Mouse (Mus musculus): ENCODE results near the gene Bhlhe23. TPM values are rescaled to one million over a fixed set of nuclear protein-coding genes. Genes with fewer than 3 reads are reported as not detected.

Gene Bhlhe23
- total RNA-seq, 1 experiment from 2014 or later: not detected

DNA sequence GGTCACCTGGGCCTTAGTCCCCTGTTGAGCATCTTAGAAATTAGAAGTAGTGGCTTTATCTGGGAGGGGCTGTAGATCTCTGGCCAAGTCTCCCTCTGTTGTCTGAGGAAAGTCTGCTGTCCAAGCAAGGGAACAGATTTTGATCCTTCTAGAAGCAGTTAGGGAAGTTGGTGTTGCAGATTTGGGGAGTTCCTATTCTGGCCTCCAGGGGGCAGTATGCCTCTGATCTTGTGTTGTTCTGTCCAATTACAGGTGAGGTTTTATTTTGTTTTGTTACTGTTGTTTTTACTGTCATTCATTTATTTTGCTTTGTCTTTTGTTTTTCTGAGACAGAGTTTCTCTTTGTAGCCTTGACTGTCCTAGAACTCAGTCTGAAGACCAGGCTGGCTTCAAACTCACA, 10.0 kb upstream of the Bhlhe23 start:
- ATAC-seq (replicated peaks in 1 of 2; ENCODE audit: insufficient read depth in 1 of 2, low FRiP score in 2 of 2, low TSS enrichment in 1 of 2, low read depth in 1 of 2, poor library complexity in 2 of 2, severe bottlenecking in 2 of 2): no peak; a peak in 2 of 4 replicates

DNA sequence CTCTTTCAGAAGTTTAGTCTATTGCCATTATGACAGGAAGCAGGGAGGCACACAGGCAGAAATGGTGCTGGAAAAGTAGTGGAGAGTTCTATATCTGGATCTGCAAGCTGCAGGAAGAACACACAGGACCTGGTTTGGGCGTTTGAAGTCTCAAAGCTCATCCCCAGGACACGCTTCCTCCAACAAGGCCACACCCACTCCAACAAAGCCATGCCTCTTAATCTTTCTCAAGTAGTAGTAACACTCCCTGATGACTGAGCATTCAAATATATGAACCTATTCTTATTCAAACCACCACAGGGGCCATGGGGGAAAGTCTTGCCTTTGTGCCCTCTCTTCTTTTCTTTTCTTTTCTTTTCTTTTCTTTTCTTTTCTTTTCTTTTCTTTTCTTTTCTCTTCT, 3.6 kb upstream of the Bhlhe23 start:
- ATAC-seq (replicated peaks in 1 of 2; ENCODE audit: insufficient read depth in 1 of 2, low FRiP score in 2 of 2, low TSS enrichment in 1 of 2, low read depth in 1 of 2, poor library complexity in 2 of 2, severe bottlenecking in 2 of 2): no peak

- peak; percentile 74 to 76; a peak in 3 of 4 replicates for ATAC-seq (replicated peaks in 1 of 2; ENCODE audit: insufficient read depth in 1 of 2, low FRiP score in 2 of 2, low TSS enrichment in 1 of 2, low read depth in 1 of 2, poor library complexity in 2 of 2, severe bottlenecking in 2 of 2)
Observed at GRCm38 (mm10) chr2:180779226-180780104, 2.8 kb upstream of the Bhlhe23 start.

- ATAC-seq (replicated peaks in 1 of 2; ENCODE audit: insufficient read depth in 1 of 2, low FRiP score in 2 of 2, low TSS enrichment in 1 of 2, low read depth in 1 of 2, poor library complexity in 2 of 2, severe bottlenecking in 2 of 2): no peak
Observed at GRCm38 (mm10) chr2:180775641-180776040, 1.1 kb downstream of the Bhlhe23 start.

- no peak for ATAC-seq (replicated peaks in 1 of 2; ENCODE audit: insufficient read depth in 1 of 2, low FRiP score in 2 of 2, low TSS enrichment in 1 of 2, low read depth in 1 of 2, poor library complexity in 2 of 2, severe bottlenecking in 2 of 2)
Observed at GRCm38 (mm10) chr2:180775223-180775622, 1.5 kb downstream of the Bhlhe23 start.

DNA sequence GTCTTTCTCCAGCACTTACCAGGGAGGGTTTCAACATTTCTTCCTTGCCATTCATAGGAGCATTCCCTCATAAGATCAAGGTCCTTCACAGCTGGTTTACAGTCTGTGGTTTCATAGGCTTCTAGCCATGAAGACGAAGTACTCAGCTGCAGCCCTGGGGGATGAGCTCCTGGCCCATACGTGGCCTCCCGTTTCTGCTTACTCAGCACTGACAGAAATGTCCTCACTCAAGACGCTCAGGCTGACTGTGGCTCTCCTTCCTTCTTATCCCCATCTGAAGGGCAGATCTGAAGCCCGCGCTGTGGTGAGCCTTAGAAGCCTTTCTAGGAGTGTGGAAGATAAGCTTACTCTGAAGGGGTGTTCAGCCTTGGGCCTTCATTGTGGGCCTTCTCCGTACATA, 11.0 kb downstream of the Bhlhe23 start:
- ATAC-seq (replicated peaks in 1 of 2; ENCODE audit: insufficient read depth in 1 of 2, low FRiP score in 2 of 2, low TSS enrichment in 1 of 2, low read depth in 1 of 2, poor library complexity in 2 of 2, severe bottlenecking in 2 of 2): no peak

DNA sequence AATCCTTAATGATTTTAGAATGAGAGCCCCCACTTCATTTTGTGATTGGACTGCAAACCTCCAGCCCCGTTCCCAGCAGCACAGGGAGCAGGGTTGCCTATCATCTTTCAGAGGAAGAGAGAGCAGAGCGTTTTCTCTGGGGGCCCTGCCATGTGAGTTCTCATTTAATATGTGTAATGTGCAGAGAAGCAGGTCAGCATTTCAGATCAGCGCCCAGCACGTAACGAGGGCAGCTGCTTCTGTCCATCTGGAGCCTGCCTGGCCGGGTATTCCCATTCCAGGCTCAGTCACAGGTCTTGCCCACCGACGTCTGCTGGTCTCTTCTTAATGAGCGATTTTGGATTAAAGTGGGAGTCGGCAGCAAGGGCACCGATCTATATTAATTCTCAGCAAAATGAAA, 11.7 kb downstream of the Bhlhe23 start:
- ATAC-seq (replicated peaks in 1 of 2; ENCODE audit: insufficient read depth in 1 of 2, low FRiP score in 2 of 2, low TSS enrichment in 1 of 2, low read depth in 1 of 2, poor library complexity in 2 of 2, severe bottlenecking in 2 of 2): no peak

- ATAC-seq (replicated peaks in 1 of 2; ENCODE audit: insufficient read depth in 1 of 2, low FRiP score in 2 of 2, low TSS enrichment in 1 of 2, low read depth in 1 of 2, poor library complexity in 2 of 2, severe bottlenecking in 2 of 2): no peak
Observed at GRCm38 (mm10) chr2:180758513-180759263, 18.0 kb downstream of the Bhlhe23 start.

DNA sequence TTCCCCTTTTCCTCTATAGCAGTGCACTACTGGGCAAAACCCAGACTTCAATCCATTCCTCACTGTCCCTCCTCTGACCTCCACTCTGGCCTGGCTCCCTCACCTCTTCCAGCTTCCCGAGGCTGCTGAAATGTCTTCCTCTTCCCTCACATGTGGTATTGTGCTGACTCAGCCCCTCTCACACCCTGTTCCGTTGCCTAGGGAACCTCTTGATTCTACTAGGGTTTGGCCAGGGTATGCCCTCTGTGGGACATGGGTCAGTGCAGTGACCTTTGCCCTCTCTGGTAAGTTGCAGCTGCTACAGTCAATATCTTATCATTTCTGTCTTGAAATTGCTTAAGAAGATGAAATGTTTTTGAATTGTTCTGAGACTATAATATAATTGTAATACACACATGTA, 19.9 kb downstream of the Bhlhe23 start:
- ATAC-seq (replicated peaks in 1 of 2; ENCODE audit: insufficient read depth in 1 of 2, low FRiP score in 2 of 2, low TSS enrichment in 1 of 2, low read depth in 1 of 2, poor library complexity in 2 of 2, severe bottlenecking in 2 of 2): no peak

DNA sequence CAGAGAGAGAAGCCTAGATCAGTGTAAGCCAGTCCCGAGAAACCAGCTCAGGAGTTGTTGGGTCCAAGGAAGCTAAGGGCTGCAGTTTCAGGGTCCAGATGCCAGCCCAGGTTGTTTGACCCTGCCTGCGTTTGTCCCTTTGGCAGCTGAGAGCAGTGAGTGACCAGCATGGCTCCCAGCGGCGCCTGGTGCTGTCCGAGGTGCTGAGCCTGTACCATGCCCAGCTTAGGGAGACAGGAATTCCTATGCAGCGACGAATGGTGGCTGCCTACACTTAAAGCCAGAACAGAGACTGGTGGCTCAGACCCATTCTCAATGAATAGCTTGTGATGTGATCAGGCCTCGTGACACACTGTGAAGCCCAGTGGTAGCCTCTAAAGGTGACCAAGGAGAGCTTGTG, 20.8 kb downstream of the Bhlhe23 start:
- ATAC-seq (replicated peaks in 1 of 2; ENCODE audit: insufficient read depth in 1 of 2, low FRiP score in 2 of 2, low TSS enrichment in 1 of 2, low read depth in 1 of 2, poor library complexity in 2 of 2, severe bottlenecking in 2 of 2): peak; percentile 32 to 56; a peak in 1 of 4 replicates

DNA sequence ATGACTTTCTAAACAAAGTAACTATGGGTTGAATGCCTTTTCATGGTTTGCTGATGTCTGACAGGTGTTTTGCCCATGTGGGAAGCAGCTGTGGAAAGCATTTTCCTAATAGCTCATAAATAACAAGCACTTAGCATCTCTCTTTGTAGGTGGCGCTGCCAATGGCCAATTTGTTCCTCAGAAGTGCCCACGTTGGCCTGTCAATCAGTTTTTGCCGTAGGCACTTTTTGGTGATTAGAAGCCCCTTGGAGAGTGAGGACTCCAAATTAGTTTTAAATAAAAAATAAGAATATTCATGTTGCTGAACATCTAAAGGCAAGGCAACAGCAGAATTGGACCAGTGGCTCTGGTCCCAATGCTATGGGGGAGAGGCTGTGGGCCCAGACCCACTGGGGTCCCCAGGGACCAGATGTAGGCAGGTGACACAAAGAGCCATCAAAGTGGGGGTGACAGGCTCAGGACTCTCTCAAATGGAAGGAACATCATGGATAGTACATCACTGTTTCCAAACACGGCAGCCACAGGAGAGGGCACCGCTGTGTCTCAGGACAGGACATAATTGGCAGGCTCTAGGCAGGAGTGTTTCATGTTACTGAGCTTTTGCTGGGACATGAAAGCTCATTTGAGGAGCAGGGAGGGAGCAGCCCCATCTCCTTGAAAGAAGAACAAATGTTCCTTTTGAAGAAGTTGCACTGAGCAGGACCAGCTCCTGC, 21.6 kb downstream of the Bhlhe23 start:
- ATAC-seq (replicated peaks in 1 of 2; ENCODE audit: insufficient read depth in 1 of 2, low FRiP score in 2 of 2, low TSS enrichment in 1 of 2, low read depth in 1 of 2, poor library complexity in 2 of 2, severe bottlenecking in 2 of 2): no peak

DNA sequence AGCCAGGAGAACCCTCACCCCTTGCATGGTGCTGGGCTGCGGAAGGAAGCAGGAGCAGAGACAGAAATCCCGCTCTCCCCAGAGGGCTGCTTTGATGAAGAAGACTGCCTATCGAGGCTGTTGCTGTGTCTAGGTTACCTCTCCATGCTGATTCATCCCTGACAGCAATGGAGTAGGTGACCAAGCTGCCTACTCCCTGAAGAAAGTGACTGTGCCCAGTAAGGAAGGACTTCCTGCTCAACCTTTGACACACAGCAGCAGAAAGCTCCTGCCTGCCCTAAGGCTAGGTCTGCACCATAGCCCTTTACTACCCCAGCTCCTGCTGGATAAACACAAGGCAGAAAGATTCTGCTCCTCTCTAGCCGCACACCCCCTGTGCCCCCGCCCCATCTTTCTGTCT, 27.8 kb downstream of the Bhlhe23 start:
- no peak for ATAC-seq (replicated peaks in 1 of 2; ENCODE audit: insufficient read depth in 1 of 2, low FRiP score in 2 of 2, low TSS enrichment in 1 of 2, low read depth in 1 of 2, poor library complexity in 2 of 2, severe bottlenecking in 2 of 2)

DNA sequence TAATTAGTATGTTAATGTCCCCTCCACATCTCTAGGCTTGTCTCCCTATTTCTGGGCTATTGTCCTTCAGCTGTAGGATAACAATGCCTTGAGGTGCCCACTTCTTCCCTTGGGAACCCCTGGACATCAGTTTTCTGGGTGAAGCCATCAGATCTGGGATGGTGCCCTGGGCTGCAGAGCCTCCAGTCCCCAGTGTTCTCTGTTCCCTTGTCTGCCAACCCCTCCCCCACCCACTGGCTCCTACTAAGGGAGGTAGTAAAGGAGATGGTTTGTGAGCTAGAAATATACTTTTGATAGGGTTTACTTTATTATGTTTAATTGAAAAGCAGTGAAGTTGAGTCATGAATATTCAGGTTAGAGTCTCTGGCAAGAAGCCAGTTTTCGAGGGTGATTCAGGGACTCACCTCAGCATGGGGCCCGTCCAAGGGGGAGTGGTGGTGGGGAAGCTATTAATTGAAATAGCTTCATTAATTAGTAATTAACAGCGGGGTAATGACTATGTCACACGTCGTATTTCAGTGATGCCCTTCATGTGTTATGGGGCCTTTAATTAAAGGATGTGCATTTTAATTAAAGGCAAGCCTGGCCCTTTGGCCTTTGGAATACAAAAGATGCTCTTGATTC, 30.0 kb downstream of the Bhlhe23 start:
- no peak for ATAC-seq (replicated peaks in 1 of 2; ENCODE audit: insufficient read depth in 1 of 2, low FRiP score in 2 of 2, low TSS enrichment in 1 of 2, low read depth in 1 of 2, poor library complexity in 2 of 2, severe bottlenecking in 2 of 2)

GRCm38 (mm10) chr2:180745248-180745927, 31.3 kb downstream of the Bhlhe23 start:
- peak; percentile 90 to 96 for ATAC-seq (replicated peaks in 1 of 2; ENCODE audit: insufficient read depth in 1 of 2, low FRiP score in 2 of 2, low TSS enrichment in 1 of 2, low read depth in 1 of 2, poor library complexity in 2 of 2, severe bottlenecking in 2 of 2)

GRCm38 (mm10) chr2:180743321-180743720, 33.4 kb downstream of the Bhlhe23 start:
- no peak for ATAC-seq (replicated peaks in 1 of 2; ENCODE audit: insufficient read depth in 1 of 2, low FRiP score in 2 of 2, low TSS enrichment in 1 of 2, low read depth in 1 of 2, poor library complexity in 2 of 2, severe bottlenecking in 2 of 2)

DNA sequence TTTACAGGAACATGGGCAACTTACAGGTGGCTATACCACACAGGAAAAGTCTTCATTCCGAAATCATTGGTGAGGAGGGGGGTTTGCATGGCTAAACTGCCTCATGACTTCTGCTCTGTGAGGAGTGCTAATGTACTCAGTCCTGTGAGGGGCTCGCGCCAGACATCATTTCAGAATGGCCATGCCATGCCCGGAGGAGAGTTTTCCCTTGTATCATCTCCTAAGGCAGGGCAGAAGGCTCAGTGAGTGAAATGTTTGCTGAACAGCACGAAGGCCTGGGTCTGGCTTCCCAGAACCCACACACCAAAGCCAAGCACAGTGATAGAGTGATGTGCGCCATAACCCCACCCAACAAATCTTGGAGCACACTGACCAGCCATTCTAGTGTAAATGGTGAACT, 33.9 kb downstream of the Bhlhe23 start:
- no peak for ATAC-seq (replicated peaks in 1 of 2; ENCODE audit: insufficient read depth in 1 of 2, low FRiP score in 2 of 2, low TSS enrichment in 1 of 2, low read depth in 1 of 2, poor library complexity in 2 of 2, severe bottlenecking in 2 of 2)

GRCm38 (mm10) chr2:180741421-180741820, 35.3 kb downstream of the Bhlhe23 start:
- no peak for ATAC-seq (replicated peaks in 1 of 2; ENCODE audit: insufficient read depth in 1 of 2, low FRiP score in 2 of 2, low TSS enrichment in 1 of 2, low read depth in 1 of 2, poor library complexity in 2 of 2, severe bottlenecking in 2 of 2)
